Mouse (Mus musculus) G1E (cell line): Measurements from ENCODE around the gene Map4k3.

ENCODE experiments used
- CTCF ChIP-seq: IDR thresholded peaks from 2 replicates; pipeline ENCODE4 v1.5.1; 2012; ENCODE audit warnings: low read depth, low read length, inconsistent platforms, mixed read lengths
- GATA1 ChIP-seq: IDR thresholded peaks from 2 replicates; pipeline ENCODE4 v1.6.1; 2012; ENCODE audit warnings: borderline replicate concordance, low read length, inconsistent platforms, mixed read lengths
- POLR2AphosphoS5 ChIP-seq: IDR thresholded peaks from 2 replicates; pipeline ENCODE4 v1.6.1; 2012; ENCODE audit warnings: low read depth, low read length, inconsistent platforms; ENCODE audit not compliant: insufficient replicate concordance
- TAL1 ChIP-seq: conservative IDR thresholded peaks from 2 replicates; pipeline ENCODE4 v1.6.1; 2012; ENCODE audit warnings: low read depth, low read length, inconsistent platforms, mixed read lengths

DNA sequence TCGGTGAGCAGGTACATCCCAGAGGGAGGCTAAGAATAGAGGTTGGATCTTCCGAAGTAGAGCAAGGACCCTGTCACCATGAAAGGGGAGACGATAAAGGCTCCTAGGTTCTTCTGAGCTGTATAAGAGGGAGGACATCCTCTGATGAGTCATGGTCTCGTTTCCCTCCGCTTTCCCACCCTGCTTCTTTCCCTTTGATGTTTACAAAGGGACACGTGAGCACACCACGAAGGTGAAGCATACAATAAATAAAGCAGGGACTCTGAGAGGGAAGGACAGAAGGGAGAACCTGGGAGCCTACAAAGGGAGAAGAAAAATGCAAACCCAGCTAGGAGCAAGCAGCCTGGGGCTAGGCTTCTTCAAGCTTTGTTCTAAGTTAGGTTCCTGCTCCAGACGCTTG, 26.3 kb upstream of the Map4k3 start:
- TF ChIP-seq CTCF (no peak), TAL1 (no peak), GATA1 (no peak), POLR2AphosphoS5 (no peak)
